Comparison of ENCODE assay signal across 16 mouse cellular contexts in genomic region chr13:58968168-58968567, GRCm38 (mm10).
A peak's percentile ranks its signal among the peaks of the same experiment; 100 is the strongest.
DNase-seq lines count a peak whose midpoint lies in the region; ATAC-seq and TF ChIP-seq lines count a peak whose summit lies in the region.
"Had no signal": no experiment of that assay in that cellular context is flagged by ENCODE, and none has a peak within 500 bp of the region (broad histone marks: within the 10 kb centered on the region; RNA-seq: fewer than 3 reads in every experiment).

No protein-coding gene starts in this region.

- H3K9ac ChIP-seq in heart, postnatal 0 days (replicated peaks; ENCODE audit: low read depth, low read length) = no peak overlapping the region
- no peak overlapping the region for H3K9ac ChIP-seq in heart, embryonic 12.5 days
- H3K9ac ChIP-seq in stomach, postnatal 0 days (ENCODE audit: low read length) = no peak overlapping the region
- H3K9ac ChIP-seq: limb, embryonic 15.5 days; lung, embryonic 14.5 days had no signal

- TF ChIP-seq EP300 in heart, postnatal 0 days (IDR thresholded peaks at IDR 0.05; ENCODE audit: low read depth) = no peak
- no peak for TF ChIP-seq EP300 in stomach, postnatal 0 days (optimal IDR thresholded peaks at IDR 0.05)

- H3K9me3 ChIP-seq in heart, postnatal 0 days (replicated peaks; ENCODE audit: control insufficient read depth, low read length) = no peaks in the 10 kb centered on the region
- no peaks in the 10 kb centered on the region for H3K9me3 ChIP-seq in heart, embryonic 12.5 days (replicated peaks)
- no peaks in the 10 kb centered on the region for H3K9me3 ChIP-seq in stomach, postnatal 0 days (ENCODE audit: control insufficient read depth, low read length)
- H3K9me3 ChIP-seq: limb, embryonic 15.5 days had no signal

- no peak for TF ChIP-seq CTCF in heart, postnatal 0 days (IDR thresholded peaks at IDR 0.05; ENCODE audit: low read depth)
- no peak for TF ChIP-seq CTCF in stomach, postnatal 0 days (IDR thresholded peaks at IDR 0.05; ENCODE audit: low read depth)

- DNase-seq in heart, postnatal 0 days (ENCODE audit: low spot score) = peak; percentile 16
- DNase-seq in right cerebral cortex, postnatal 4 days = peak; percentile 30
- no peak for DNase-seq in right cerebral cortex, postnatal 25 days
- DNase-seq in cerebellum, postnatal 10 days = peak; percentile 91 to 92
- DNase-seq in kidney, adult 9 months = no peak
- no peak for DNase-seq in stomach, postnatal 0 days (ENCODE audit: low spot score)
- DNase-seq: adrenal gland, postnatal 36 days; gastrocnemius, postnatal 25 days; kidney, adult 11 months; kidney, postnatal 4 days; lung, embryonic 14.5 days; right cerebral cortex, postnatal 14 days; thymus, adult 2 months had no signal

- no peak overlapping the region for H3K27ac ChIP-seq in heart, postnatal 0 days (ENCODE audit: low read depth)
- H3K27ac ChIP-seq in heart, embryonic 12.5 days (ENCODE audit: poor library complexity, severe bottlenecking) = no peak overlapping the region
- H3K27ac ChIP-seq in stomach, postnatal 0 days (replicated peaks) = no peak overlapping the region
- H3K27ac ChIP-seq: limb, embryonic 15.5 days had no signal

- ATAC-seq in heart, postnatal 0 days (ENCODE audit: insufficient read depth, low read depth) = 0 out of 2 replicates have a peak, but pooled peaks have one; percentile 36
- no peak for ATAC-seq in heart, embryonic 12.5 days (ENCODE audit: insufficient number of reproducible peaks, low FRiP score)
- ATAC-seq in stomach, postnatal 0 days (ENCODE audit: low FRiP score, low TSS enrichment) = no peak
- ATAC-seq: CD4-positive, CD25-positive, alpha-beta regulatory T cell, adult 4 months had no signal

- no peaks in the 10 kb centered on the region for H3K36me3 ChIP-seq in heart, postnatal 0 days (replicated peaks; ENCODE audit: control insufficient read depth, insufficient read depth, low read length)
- no peaks in the 10 kb centered on the region for H3K36me3 ChIP-seq in heart, embryonic 12.5 days
- no peaks in the 10 kb centered on the region for H3K36me3 ChIP-seq in stomach, postnatal 0 days (ENCODE audit: control insufficient read depth, insufficient read depth, low read length)
- H3K36me3 ChIP-seq: limb, embryonic 15.5 days had no signal

- no peak overlapping the region for H3K4me3 ChIP-seq in heart, postnatal 0 days (ENCODE audit: low read depth, low read length)
- H3K4me3 ChIP-seq in heart, embryonic 12.5 days = no peak overlapping the region
- no peak overlapping the region for H3K4me3 ChIP-seq in stomach, postnatal 0 days (ENCODE audit: low read depth, low read length)
- H3K4me3 ChIP-seq: limb, embryonic 15.5 days had no signal

- no peaks in the 10 kb centered on the region for H3K27me3 ChIP-seq in heart, postnatal 0 days (ENCODE audit: control insufficient read depth, insufficient read depth, low read length)
- H3K27me3 ChIP-seq in heart, embryonic 12.5 days (replicated peaks) = no peaks in the 10 kb centered on the region
- H3K27me3 ChIP-seq in stomach, postnatal 0 days (ENCODE audit: control insufficient read depth, insufficient read depth, low read length) = no peaks in the 10 kb centered on the region
- H3K27me3 ChIP-seq: limb, embryonic 15.5 days had no signal

- peaks cover 4% of the 10 kb centered on the region; the same call in 1 of the 2 replicates for H3K4me1 ChIP-seq in heart, postnatal 0 days (ENCODE audit: control insufficient read depth, insufficient read depth)
- H3K4me1 ChIP-seq in heart, embryonic 12.5 days (replicated peaks) = 0 out of 2 replicates have a peak, but pooled peaks cover 3% of the 10 kb centered on the region
- no peaks in the 10 kb centered on the region for H3K4me1 ChIP-seq in stomach, postnatal 0 days (replicated peaks; ENCODE audit: control insufficient read depth, insufficient read depth)

- WGBS in heart, postnatal 0 days = 19% methylated on average over 5 of the region's 5 CpGs
- 38% methylated on average over 5 of the region's 5 CpGs for WGBS in heart, embryonic 12.5 days
- 43% methylated on average over 5 of the region's 5 CpGs for WGBS in stomach, postnatal 0 days

- H3K4me2 ChIP-seq in heart, postnatal 0 days (ENCODE audit: low read depth, low read length) = no peak overlapping the region
- H3K4me2 ChIP-seq in heart, embryonic 12.5 days = no peak overlapping the region
- no peak overlapping the region for H3K4me2 ChIP-seq in stomach, postnatal 0 days (replicated peaks; ENCODE audit: low read depth)
- H3K4me2 ChIP-seq: limb, embryonic 15.5 days; lung, embryonic 14.5 days had no signal

Comparison
In these comparisons a context has a peak if more than half of its experiments do, and no peak if none do; other contexts are left out.
1. DNase-seq: peak in heart, postnatal 0 days (single experiment), right cerebral cortex, postnatal 4 days (single experiment) and cerebellum, postnatal 10 days (2 of 2); none in right cerebral cortex, postnatal 25 days (single experiment), kidney, adult 9 months (single experiment) and stomach, postnatal 0 days (single experiment).